Mouse (Mus musculus) megakaryocyte, embryonic 14.5 days (primary cell): ENCODE measurements around the gene Glycam1. TPM values are rescaled to one million over a fixed set of nuclear protein-coding genes. Genes with fewer than 3 reads are reported as not detected.

Source experiments
- H3K27me3 ChIP-seq: replicated peaks from 2 replicates; pipeline ENCODE3; 2012; ENCODE audit warnings: inconsistent platforms
- H3K36me3 ChIP-seq: replicated peaks from 2 replicates; pipeline ENCODE3; 2012; ENCODE audit warnings: low read length, inconsistent platforms, mixed read lengths
- H3K4me1 ChIP-seq: 2 replicates; pipeline ENCODE4 v1.6.1; 2012; ENCODE audit warnings: inconsistent platforms
- H3K4me3 ChIP-seq: replicated peaks from 2 replicates; pipeline ENCODE3; 2012; ENCODE audit warnings: moderate library complexity, mild to moderate bottlenecking, inconsistent platforms
- H3K9me3 ChIP-seq: 2 replicates; pipeline ENCODE4 v1.6.1; 2012; ENCODE audit warnings: inconsistent platforms
- FLI1 ChIP-seq: IDR thresholded peaks from 2 replicates; pipeline ENCODE4 v1.6.1; 2012; ENCODE audit warnings: low read length, inconsistent platforms, mixed read lengths
- GATA1 ChIP-seq: IDR thresholded peaks from 3 replicates; pipeline ENCODE4 v1.6.1; 2012; ENCODE audit warnings: mixed read lengths, low read length, inconsistent platforms, borderline replicate concordance
- polyA plus RNA-seq: library from polyadenylated mRNA; stranded (reverse); fragments of >175 nt; gene quantifications from 2 replicates; pipeline ENCODE4 v1.2.3, GENCODE M21; 2012; ENCODE audit warnings: low replicate concordance; ENCODE audit not compliant: insufficient read depth

Gene Glycam1
- polyA plus RNA-seq, 1 experiment, result not detected

DNA sequence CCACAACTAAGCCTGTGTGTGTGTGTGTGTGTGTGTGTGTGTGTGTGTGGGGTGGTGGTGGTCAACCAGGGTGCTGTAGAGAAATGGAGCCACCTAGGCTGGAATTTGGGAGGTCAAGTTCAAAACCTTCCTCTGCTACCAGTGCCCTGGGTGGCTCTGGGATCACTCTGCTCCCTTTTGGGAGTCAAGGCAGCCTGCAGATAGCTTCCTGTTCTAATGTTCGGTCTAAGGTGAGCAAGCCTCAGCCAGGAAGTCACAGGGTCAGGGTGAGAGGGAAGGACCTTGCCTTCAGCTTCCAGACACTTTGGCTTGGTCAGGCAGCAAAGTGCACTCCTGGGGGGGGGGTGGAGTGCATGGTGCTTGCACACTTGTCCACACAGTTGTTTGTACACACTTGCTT is 24.2 kb downstream of the Glycam1 start:
- no peak overlapping the region for H3K4me3 ChIP-seq
- H3K27me3 ChIP-seq, result peaks cover 78% of the 10 kb centered on the region
- TF ChIP-seq GATA1 (no peak), FLI1 (no peak)
- H3K36me3 ChIP-seq, result no peaks in the 10 kb centered on the region
- peaks cover 12% of the 10 kb centered on the region; the same call in 1 of the 2 replicates for H3K4me1 ChIP-seq
- no peaks in the 10 kb centered on the region for H3K9me3 ChIP-seq

DNA sequence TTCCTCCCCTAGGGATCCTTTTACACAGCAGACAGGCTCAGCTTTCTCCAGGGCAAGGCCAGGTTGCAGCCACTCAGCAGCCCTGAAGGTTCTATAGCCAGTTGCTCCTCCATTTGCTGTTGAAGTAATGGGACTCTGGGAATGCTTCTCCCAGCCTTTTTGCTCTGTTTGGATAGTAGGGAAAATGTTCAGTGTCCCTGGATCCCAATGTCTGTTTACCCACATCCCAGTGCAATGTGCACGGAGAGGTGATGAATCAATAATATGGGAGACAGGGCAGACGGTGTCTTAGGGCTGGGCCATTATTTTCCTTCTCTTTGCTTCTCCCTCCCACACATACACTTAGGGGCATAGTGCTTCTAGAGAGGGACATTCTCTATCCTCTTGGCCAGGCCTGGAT is 25.6 kb downstream of the Glycam1 start:
- Histone ChIP-seq H3K36me3 (no peaks in the 10 kb centered on the region), H3K27me3 (peaks cover 86% of the 10 kb centered on the region), H3K4me1 (peaks cover 12% of the 10 kb centered on the region; the same call in 1 of the 2 replicates), H3K4me3 (no peak overlapping the region), H3K9me3 (no peaks in the 10 kb centered on the region)
- no peak for TF ChIP-seq GATA1
- no peak for TF ChIP-seq FLI1

DNA sequence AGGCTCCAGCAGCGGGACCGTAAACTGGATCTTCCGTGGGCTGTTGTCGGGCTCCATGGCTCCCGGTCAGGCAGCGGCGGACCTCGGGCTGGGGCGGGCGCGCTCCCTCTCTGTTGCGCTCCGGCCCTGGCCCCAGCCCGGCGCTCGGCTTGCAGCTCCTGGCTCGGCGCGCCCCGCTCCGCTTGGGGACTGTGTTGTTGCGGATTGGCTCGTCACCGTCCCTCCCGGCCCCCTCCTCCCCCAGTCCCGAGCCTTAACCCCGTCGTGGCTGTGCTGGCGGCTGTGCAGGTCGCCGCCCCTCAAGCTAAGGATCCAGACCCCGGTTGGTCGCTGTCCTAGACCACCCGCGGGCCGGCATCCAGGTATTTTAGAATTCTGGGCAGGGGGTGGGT is 27.1 kb downstream of the Glycam1 start, which contains the start of gene Ppp1r1a:
Gene Ppp1r1a (minus strand): TSS at position 182 of the 392 bp plus-strand sequence.
- H3K4me3 ChIP-seq, result peak within 1 kb of the TSS; percentile 46
- H3K4me1 ChIP-seq, result peaks cover 12% of the 10 kb centered on the region; the same call in 1 of the 2 replicates
- peaks cover 92% of the 10 kb centered on the region for H3K27me3 ChIP-seq
- H3K36me3 ChIP-seq, result no peaks in the 10 kb centered on the region
- no peak for TF ChIP-seq GATA1
- no peak for TF ChIP-seq FLI1
- no peaks in the 10 kb centered on the region for H3K9me3 ChIP-seq

DNA sequence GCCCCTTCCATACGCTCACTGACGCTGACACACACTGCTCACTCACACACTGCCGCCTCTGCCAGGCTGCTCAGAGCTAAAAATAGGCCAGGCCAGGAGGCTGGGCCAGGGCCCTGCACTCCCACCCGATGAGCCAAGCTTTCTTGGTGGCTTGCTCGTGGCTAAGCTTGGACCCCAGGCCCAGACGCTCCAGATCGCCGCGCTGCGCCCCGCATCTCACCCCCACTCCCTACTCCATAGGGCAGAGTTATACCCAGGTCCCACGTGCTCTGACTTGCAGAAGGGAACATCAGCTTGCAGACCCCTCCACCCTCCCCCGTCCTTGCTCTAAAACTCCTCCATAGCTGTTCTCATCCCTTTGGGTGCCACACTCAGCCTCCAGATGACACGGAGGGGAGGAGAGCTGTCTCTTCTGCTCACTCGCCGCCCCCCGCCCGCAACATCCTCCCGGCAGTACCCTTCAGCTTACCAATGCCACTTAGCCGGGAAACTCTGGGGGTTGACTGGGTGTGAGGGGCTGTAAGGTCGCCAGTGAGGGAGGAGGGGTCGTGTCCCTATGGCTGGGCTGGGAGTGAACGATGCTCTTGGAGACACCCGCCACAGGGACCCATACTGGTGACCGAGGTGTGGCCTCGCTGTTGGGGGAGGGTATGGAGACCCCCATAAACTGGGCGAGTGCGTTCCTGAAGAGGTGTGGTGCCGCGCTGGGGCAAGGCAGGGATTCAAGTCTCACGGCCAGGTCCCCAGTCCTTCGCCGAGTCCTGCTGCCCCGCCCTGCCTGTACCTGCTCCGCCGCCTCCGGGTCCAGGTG is 27.7 kb downstream of the Glycam1 start:
- H3K4me3 ChIP-seq, result peak overlapping the region; percentile 46
- H3K4me1 ChIP-seq, result peaks cover 12% of the 10 kb centered on the region; the same call in 1 of the 2 replicates
- peaks cover 91% of the 10 kb centered on the region for H3K27me3 ChIP-seq
- no peaks in the 10 kb centered on the region for H3K9me3 ChIP-seq
- no peaks in the 10 kb centered on the region for H3K36me3 ChIP-seq
- TF ChIP-seq FLI1 (no peak), GATA1 (no peak)

DNA sequence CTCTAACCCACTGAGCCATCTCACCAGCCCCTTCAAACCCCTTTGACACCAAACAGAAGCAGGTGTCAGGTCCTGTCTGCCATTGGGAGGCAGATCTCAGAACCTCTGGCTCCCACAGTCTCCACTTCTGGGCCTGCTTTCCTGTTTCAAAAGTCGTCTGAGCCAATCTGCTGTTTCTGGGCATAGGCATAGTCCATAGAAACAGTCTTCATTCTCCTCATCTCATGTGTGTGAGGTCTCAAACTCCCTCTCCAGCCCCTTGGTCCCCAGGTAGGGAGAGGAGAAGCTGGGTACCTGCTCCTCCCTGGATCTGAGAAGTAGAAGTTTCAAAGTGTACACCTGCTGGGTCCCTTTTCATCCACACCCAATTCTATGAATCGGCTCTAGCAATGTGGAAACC is 28.4 kb downstream of the Glycam1 start:
- TF ChIP-seq FLI1, result no peak
- no peak for TF ChIP-seq GATA1
- H3K36me3 ChIP-seq, result no peaks in the 10 kb centered on the region
- H3K4me1 ChIP-seq, result peaks cover 12% of the 10 kb centered on the region; the same call in 1 of the 2 replicates
- H3K27me3 ChIP-seq, result peaks cover 92% of the 10 kb centered on the region
- no peak overlapping the region for H3K4me3 ChIP-seq
- H3K9me3 ChIP-seq, result no peaks in the 10 kb centered on the region

DNA sequence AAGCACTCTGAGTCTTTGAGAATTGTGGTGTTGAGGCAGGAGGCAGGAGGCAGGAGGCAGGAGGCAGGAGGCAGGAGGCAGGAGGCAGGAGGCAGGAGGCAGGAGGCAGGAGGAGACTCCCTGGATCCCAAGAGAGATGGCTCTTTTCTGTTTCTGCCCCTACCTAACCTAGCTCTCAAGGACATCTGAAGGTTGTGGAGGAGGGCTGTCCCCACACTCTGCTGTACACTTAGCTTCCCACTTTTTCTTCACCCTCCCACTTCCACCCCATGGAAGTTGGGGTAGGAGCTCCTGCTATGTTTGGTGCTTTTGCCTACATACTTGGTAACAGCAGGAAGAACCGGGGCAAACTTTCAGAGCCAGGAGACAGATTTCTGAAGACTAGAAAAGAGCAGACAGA is 29.1 kb downstream of the Glycam1 start:
- no peak overlapping the region for H3K4me3 ChIP-seq
- peaks cover 86% of the 10 kb centered on the region for H3K27me3 ChIP-seq
- H3K9me3 ChIP-seq, result no peaks in the 10 kb centered on the region
- H3K4me1 ChIP-seq, result peaks cover 12% of the 10 kb centered on the region; the same call in 1 of the 2 replicates
- TF ChIP-seq GATA1 (no peak), FLI1 (no peak)
- no peaks in the 10 kb centered on the region for H3K36me3 ChIP-seq

DNA sequence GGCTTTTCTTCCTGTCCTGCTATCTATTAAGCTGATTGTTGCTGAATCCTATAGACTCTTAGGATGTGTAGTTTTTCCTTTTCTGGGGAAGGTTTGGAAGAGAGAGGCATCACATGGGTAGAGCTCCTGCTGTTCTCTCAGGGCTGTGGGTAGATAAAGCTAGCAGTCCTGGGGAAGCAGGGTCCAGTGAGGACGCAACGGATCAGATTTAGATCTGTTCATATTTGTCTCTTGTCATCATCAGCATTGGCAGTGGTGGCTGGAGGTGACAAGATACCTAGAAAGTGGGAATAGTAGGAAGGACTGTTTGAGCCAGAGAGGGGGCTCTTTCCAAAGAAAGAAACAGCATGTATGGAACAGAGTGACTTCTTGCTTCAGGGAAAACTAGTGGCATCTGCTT is 29.9 kb downstream of the Glycam1 start:
- no peak overlapping the region for H3K4me3 ChIP-seq
- H3K4me1 ChIP-seq, result peaks cover 12% of the 10 kb centered on the region; the same call in 1 of the 2 replicates
- no peaks in the 10 kb centered on the region for H3K9me3 ChIP-seq
- H3K36me3 ChIP-seq, result no peaks in the 10 kb centered on the region
- peaks cover 79% of the 10 kb centered on the region for H3K27me3 ChIP-seq
- TF ChIP-seq FLI1, result no peak
- no peak for TF ChIP-seq GATA1

DNA sequence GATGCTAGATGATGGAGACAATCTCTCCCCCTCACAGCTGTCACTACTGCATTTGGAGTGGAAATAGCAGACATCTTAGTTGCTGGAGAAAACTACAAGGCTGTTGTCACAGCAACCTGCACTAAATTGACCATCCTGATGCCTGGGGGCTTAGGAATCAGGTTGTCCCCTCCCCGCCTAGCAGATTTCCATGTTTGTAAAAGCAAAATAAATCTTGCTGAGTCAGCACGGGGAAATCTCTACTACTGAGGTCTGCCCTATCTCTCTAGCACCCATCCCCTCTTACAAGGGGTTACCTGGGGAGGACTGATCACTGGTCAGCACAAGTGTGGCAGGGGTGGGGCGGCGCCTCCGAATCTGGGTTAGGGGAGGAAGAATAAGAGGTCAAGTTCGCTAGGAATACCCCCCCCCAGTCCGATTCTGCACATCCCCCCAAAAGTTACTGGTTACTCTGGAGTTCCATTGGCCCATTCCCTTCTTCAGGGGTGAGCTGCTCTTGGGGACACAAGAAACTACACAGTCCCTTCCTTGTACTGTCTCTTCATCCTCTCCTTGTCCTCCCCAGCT is 30.7 kb downstream of the Glycam1 start:
- no peaks in the 10 kb centered on the region for H3K9me3 ChIP-seq
- no peak for TF ChIP-seq FLI1
- no peak for TF ChIP-seq GATA1
- H3K4me1 ChIP-seq, result peaks cover 12% of the 10 kb centered on the region; the same call in 1 of the 2 replicates
- no peak overlapping the region for H3K4me3 ChIP-seq
- H3K27me3 ChIP-seq, result peaks cover 70% of the 10 kb centered on the region
- peaks cover 8% of the 10 kb centered on the region for H3K36me3 ChIP-seq

DNA sequence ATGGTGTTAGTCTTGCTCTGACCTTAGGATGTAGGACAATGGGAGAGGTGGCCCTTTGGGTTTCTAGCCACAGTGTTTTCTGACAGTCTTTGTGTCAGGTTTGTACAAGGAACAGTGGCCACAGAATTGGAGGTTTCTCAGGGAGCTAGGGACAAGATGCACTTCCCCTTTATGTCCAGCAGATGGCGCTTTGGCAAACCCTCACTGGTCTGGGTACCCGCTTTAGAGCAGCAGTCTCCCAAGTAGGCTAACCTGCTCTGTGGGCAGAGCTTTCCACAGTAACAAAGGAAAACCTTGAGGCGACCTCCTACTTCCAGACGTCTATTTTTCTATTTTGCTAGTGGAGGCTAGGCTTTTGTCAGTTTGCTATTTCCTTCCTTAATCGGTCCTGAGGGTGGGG is 34.5 kb downstream of the Glycam1 start:
- Histone ChIP-seq H3K27me3 (peaks cover 34% of the 10 kb centered on the region), H3K9me3 (no peaks in the 10 kb centered on the region), H3K4me3 (no peak overlapping the region), H3K4me1 (no peaks in the 10 kb centered on the region), H3K36me3 (peaks cover 45% of the 10 kb centered on the region)
- TF ChIP-seq FLI1, result no peak
- no peak for TF ChIP-seq GATA1

DNA sequence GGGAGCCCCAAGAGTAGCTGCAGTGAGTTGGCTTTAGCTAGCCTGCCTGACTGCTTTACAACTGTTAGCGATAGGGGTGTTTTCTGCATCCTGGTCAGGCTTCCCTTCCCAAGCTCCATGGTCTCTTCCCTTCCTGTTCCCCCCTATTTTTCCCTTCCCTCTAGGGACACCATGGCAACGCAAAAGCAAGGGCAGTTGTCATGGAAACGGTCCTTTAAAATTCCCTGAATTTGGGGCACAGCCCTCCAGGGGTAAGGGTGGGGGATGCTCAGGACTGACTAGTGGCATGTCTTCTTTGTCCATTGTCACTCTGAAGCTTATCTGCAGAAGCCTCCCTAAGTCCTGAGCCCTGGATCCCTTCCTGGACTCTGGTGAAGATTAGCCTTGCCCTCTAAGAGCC is 41.7 kb downstream of the Glycam1 start:
- TF ChIP-seq GATA1 (no peak), FLI1 (no peak)
- no peaks in the 10 kb centered on the region for H3K4me1 ChIP-seq
- H3K27me3 ChIP-seq, result peaks cover 2% of the 10 kb centered on the region
- peaks cover 86% of the 10 kb centered on the region for H3K36me3 ChIP-seq
- no peaks in the 10 kb centered on the region for H3K9me3 ChIP-seq
- H3K4me3 ChIP-seq, result no peak overlapping the region
